Mouse (Mus musculus) heart, embryonic 16.5 days (tissue): ENCODE measurements around the gene Msmb. TPM values are rescaled to one million over a fixed set of nuclear protein-coding genes. Genes with fewer than 3 reads are reported as not detected.
A peak's percentile ranks its signal among the peaks of the same experiment; 100 is the strongest.
"Not testable (repeated sequence)": the region's sequence is repeated elsewhere in the genome, so short reads cannot be mapped to it uniquely, and the experiment has no call there.

Source experiments
- ATAC-seq: fragments of 200-750 bp; cut with Nextera tagmentation; replicated peaks from 2 replicates; pipeline ENCODE4 v1.8.0; 2017; ENCODE audit warnings: moderate number of reproducible peaks; ENCODE audit not compliant: insufficient read depth, low FRiP score; ENCODE audit errors: extremely low read depth
- H3K27ac ChIP-seq: fragments of 300-500 bp; sonication (generic); 2 replicates; pipeline ENCODE4 v1.5.1; 2014; ENCODE audit warnings: mild to moderate bottlenecking, low read length, control low read depth, moderate library complexity
- H3K27me3 ChIP-seq: fragments of 300-500 bp; sonication (generic); 2 replicates; pipeline ENCODE4 v1.6.1; 2014; ENCODE audit warnings: low read length, mixed read lengths; ENCODE audit not compliant: control insufficient read depth, insufficient read depth
- H3K36me3 ChIP-seq: fragments of 300-500 bp; sonication (generic); 2 replicates; pipeline ENCODE4 v1.6.1; 2014; ENCODE audit not compliant: control insufficient read depth, insufficient read depth
- H3K4me1 ChIP-seq: fragments of 300-500 bp; sonication (generic); 2 replicates; pipeline ENCODE4 v1.6.1; 2014; ENCODE audit warnings: low read length, mixed read lengths; ENCODE audit not compliant: control insufficient read depth, insufficient read depth
- H3K4me2 ChIP-seq: fragments of 300-500 bp; sonication (generic); 2 replicates; pipeline ENCODE4 v1.6.1; 2014; ENCODE audit warnings: low read depth, mild to moderate bottlenecking, control low read depth, low read length
- H3K4me3 ChIP-seq: fragments of 300-500 bp; sonication (generic); 2 replicates; pipeline ENCODE4 v1.5.1; 2014; ENCODE audit warnings: mild to moderate bottlenecking, control low read depth, low read length
- H3K9ac ChIP-seq: fragments of 300-500 bp; sonication (generic); 2 replicates; pipeline ENCODE4 v1.6.1; 2014; ENCODE audit warnings: low read length, control low read depth
- H3K9me3 ChIP-seq: fragments of 300-500 bp; sonication (generic); replicated peaks from 2 replicates; pipeline ENCODE4 v1.6.1; 2016; ENCODE audit warnings: low read length; ENCODE audit not compliant: control insufficient read depth
- WGBS: fragments of 180-500 bp; shearing (Covaris S2); extraction: QIAGEN DNeasy Blood & Tissue Kit; methylation state at CpG from one replicate; pipeline ENCODE4 v1.1.7; 2014; 5-methylcytosine and 5-hydroxymethylcytosine counted together
- polyA plus RNA-seq: library from polyadenylated mRNA; unstranded; fragments of >200 nt; fragmentation: Nextera tagmentation; extraction: Ambion mirVana; gene quantifications from 2 replicates; pipeline ENCODE4 v1.2.1, GENCODE M21; 2015

Gene Msmb
- polyA plus RNA-seq, 1 experiment from 2014 or later: not detected

DNA sequence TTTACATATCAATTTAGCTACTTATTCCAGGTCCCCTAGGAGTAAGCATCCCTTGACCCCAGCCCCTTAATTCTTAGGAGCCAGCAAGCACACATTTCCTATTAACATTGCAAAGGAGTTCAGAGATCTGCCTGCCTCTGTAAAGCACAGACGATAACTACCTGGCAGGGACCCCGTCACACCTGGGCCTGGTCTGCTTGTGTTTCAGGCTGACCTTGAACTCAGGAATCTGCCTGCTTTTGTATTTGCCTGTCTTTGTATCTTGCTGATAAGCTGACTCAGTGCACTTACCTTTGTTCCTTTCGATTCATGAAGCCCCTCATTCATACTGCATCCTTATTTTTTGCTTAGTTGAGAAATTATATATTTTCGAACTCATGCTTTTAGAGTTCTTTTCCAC lies 34.9 kb upstream of the Msmb start:
- Histone ChIP-seq H3K36me3 (peaks cover 9% of the 10 kb centered on the region), H3K9ac (no peak overlapping the region), H3K4me3 (no peak overlapping the region), H3K27ac (no peak overlapping the region), H3K27me3 (no peaks in the 10 kb centered on the region), H3K4me1 (no peaks in the 10 kb centered on the region), H3K9me3 (no peaks in the 10 kb centered on the region), H3K4me2 (no peak overlapping the region)
- no peak for ATAC-seq
- 80% methylated on average over 4 of the region's 4 CpGs for WGBS

DNA sequence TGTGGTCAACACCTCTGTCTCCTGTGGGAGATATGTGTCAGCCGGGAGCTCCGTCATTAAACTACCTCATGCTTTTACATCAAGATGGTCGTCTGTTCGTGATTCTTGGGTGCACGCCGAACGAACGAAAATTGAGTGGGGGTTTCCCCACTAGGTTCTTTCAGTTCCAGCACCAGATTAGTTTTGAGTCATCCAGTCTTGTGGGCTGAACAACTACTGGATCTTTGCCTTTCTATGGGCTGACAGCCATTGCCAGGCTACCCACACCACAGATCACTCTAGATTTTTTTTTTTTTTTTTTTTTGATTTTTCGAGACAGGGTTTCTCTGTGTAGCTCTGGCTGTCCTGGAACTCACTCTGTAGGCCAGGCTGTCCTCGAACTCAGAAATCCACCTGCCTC lies 29.7 kb upstream of the Msmb start:
- WGBS: 92% methylated on average over 10 of the region's 10 CpGs
- H3K4me2 ChIP-seq, ATAC-seq, H3K4me1 ChIP-seq, H3K27me3 ChIP-seq, H3K27ac ChIP-seq, H3K4me3 ChIP-seq, H3K36me3 ChIP-seq, H3K9ac ChIP-seq, H3K9me3 ChIP-seq: not testable (repeated sequence)

DNA sequence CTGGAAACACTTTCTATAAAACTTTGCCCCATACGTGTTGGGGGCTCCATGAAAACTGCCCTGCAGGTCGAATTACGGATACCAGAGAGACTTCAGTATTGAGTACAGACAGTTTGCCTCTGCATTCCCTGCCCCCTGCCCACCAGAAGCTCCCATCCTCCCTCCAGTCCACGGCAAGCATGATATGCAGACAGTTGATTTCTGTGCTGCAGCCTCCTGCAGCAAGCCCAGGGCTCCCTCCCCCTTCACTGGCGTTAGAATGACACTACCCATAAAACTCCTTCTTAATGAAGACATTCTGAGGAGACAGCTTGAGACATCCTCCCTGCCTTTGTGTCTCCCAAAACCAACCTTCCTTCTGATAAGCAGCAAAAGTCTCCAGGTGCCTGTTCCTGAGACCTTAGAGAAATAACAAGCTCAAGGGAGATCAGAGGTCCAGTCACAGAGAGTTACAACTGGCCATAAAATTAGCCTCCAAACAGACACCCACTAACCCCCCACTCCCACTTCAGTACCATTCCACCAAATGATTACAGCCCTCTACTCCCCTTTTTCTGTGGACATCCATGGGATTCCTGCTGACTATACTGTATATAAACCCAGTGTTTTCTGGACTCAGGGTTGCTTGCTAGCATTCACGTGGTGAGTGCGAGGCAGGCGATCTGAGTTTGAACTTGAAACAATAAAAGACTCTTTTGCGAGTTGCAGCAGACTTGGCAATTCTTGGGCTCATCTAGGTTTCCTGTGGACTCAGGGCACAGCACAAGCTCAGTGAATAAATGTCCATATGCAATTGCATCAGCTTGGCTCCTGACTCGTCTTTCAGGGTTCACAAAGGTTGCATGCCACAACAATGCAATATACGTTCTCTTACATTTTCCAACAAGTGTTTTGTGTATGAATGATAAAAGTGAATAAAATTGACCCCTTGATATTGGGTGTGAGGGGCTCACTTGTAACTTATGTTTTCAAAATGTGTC lies 20.6 kb upstream of the Msmb start:
- no peaks in the 10 kb centered on the region for H3K4me1 ChIP-seq
- H3K36me3 ChIP-seq: no peaks in the 10 kb centered on the region
- no peak for ATAC-seq
- no peak overlapping the region for H3K4me3 ChIP-seq
- 66% methylated on average over 11 of the region's 11 CpGs for WGBS
- no peaks in the 10 kb centered on the region for H3K27me3 ChIP-seq
- peak overlapping the region; percentile 40 for H3K27ac ChIP-seq
- H3K9ac ChIP-seq: no peak overlapping the region
- no peaks in the 10 kb centered on the region for H3K9me3 ChIP-seq
- H3K4me2 ChIP-seq: no peak overlapping the region

- no peak for ATAC-seq
- H3K9me3 ChIP-seq: no peaks in the 10 kb centered on the region
- H3K9ac ChIP-seq: no peak overlapping the region
- no peaks in the 10 kb centered on the region for H3K4me1 ChIP-seq
- WGBS: 45% methylated on average over 2 of the region's 2 CpGs
- no peak overlapping the region for H3K27ac ChIP-seq
- H3K27me3 ChIP-seq: no peaks in the 10 kb centered on the region
- H3K36me3 ChIP-seq: no peaks in the 10 kb centered on the region
- H3K4me2 ChIP-seq: no peak overlapping the region
- H3K4me3 ChIP-seq: no peak overlapping the region
Measured at GRCm38 (mm10) chr14:32121920-32122315, 19.9 kb upstream of the Msmb start.

- no peaks in the 10 kb centered on the region for H3K9me3 ChIP-seq
- 75% methylated on average over 3 of the region's 3 CpGs for WGBS
- ATAC-seq: no peak
Measured at GRCm38 (mm10) chr14:32124261-32124660, 17.6 kb upstream of the Msmb start.

DNA sequence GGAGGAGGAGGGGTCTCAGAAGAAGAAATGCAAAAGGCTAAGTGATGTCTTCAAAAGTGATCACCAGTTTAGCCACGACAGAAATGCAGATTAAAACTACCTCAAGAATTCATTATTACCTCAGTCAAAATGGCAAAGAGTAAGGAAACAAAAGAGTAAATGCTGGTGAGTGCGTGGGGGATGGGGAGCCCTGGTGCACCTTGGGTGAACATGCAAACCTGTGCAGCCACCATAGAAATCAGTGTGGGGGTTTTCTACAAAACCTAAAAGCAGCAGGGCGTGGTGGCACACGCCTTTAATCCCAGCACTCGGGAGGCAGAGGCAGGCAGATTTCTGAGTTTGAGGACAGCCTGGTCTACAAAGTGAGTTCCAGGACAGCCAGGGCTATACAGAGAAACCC lies 16.6 kb upstream of the Msmb start:
- H3K27me3 ChIP-seq, H3K4me2 ChIP-seq, H3K9ac ChIP-seq, H3K9me3 ChIP-seq, H3K36me3 ChIP-seq, ATAC-seq, H3K4me3 ChIP-seq, H3K4me1 ChIP-seq, H3K27ac ChIP-seq: not testable (repeated sequence)
- 78% methylated on average over 5 of the region's 5 CpGs for WGBS

More at GRCm38 (mm10) chr14:32124261-32124660, 17.6 kb upstream of the Msmb start:
- Histone ChIP-seq H3K27ac (no peak overlapping the region), H3K36me3 (no peaks in the 10 kb centered on the region), H3K4me3 (no peak overlapping the region), H3K4me1 (no peaks in the 10 kb centered on the region), H3K27me3 (no peaks in the 10 kb centered on the region), H3K9ac (no peak overlapping the region), H3K4me2 (no peak overlapping the region)

DNA sequence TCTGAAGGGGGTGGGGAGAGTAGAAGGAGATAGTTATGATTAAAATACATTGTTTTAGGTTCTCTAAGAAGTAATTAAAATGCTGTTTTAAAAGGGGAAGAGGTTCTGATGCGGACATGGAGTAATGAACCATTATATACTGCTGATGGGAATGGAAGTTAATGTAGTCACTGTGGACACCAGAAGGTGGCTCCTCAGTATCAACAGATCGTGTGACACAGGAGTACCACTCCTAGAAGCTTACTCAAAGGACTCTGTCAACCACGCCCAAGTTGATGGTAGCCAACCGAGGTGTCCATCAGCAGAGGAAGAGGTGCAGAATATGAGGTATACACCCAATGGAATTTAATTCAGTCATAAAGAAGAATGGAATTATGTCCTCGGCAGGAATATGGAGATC lies 13.4 kb upstream of the Msmb start:
- Histone ChIP-seq H3K27me3 (no peaks in the 10 kb centered on the region), H3K36me3 (no peaks in the 10 kb centered on the region), H3K4me1 (no peaks in the 10 kb centered on the region), H3K9me3 (no peaks in the 10 kb centered on the region), H3K4me2 (no peak overlapping the region), H3K9ac (no peak overlapping the region), H3K27ac (no peak overlapping the region), H3K4me3 (no peak overlapping the region)
- WGBS: 76% methylated on average over 5 of the region's 5 CpGs
- ATAC-seq: no peak

DNA sequence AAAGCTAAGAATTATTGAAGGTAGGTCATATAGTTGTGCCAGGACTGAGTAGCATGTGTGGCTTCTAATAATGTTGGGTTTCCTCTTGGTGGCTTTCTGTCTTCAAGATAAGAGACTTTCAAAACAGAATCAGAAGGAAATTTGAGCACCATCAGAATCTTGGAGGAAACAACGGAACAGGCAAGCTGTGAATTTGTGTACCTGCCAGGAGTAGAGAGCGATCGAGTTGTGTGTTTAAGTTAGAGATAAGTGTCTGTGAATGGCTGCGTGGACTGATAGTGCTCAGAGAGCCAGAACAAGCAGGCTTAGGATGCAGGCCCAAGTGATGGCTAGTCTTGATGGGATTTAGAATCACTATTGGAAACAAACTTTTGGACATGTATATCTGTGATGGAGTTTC lies 10.0 kb upstream of the Msmb start:
- H3K9ac ChIP-seq: no peak overlapping the region

DNA sequence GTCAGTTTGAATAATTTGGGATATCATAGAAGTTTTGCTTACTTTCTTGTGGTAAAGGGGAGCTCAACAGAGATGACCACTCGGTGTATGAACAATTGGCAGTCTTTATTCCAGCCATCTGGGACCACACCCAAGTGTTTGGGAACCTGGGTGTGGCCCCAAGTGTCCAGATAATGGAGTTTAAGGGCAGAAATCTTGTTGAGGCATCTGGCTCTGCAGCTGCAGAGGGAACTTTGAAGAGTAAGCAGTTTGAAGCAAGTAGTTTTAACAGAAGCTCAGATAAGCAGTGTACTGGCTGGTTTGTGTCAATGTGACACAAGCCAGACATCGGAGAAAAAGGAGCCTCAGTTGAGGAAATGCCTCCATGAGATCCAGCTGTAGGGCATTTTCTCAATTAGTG lies 7.5 kb upstream of the Msmb start:
- Histone ChIP-seq H3K27me3 (no peaks in the 10 kb centered on the region), H3K4me1 (peaks cover 5% of the 10 kb centered on the region; the same call in 1 of the 2 replicates), H3K4me2 (no peak overlapping the region), H3K9me3 (no peaks in the 10 kb centered on the region), H3K9ac (no peak overlapping the region), H3K4me3 (no peak overlapping the region), H3K27ac (peak overlapping the region; percentile 28; the same call in 1 of the 2 replicates), H3K36me3 (no peaks in the 10 kb centered on the region)
- 22% methylated on average over 2 of the region's 2 CpGs for WGBS
- no peak; the same call in 1 of the 2 replicates for ATAC-seq

More for the DNA sequence above, 10.0 kb upstream of the Msmb start:
- H3K27me3 ChIP-seq: no peaks in the 10 kb centered on the region
- no peak overlapping the region for H3K4me2 ChIP-seq
- no peaks in the 10 kb centered on the region for H3K9me3 ChIP-seq
- no peak overlapping the region for H3K4me3 ChIP-seq
- no peak overlapping the region for H3K27ac ChIP-seq
- H3K36me3 ChIP-seq: no peaks in the 10 kb centered on the region
- WGBS: 25% methylated on average over 4 of the region's 4 CpGs
- peaks cover 5% of the 10 kb centered on the region; the same call in 1 of the 2 replicates for H3K4me1 ChIP-seq
- ATAC-seq: no peak
